Mouse (Mus musculus): ENCODE results near the gene Gtf2h3. TPM values are rescaled to one million over a fixed set of nuclear protein-coding genes. Genes with fewer than 3 reads are reported as not detected.
"Not testable (repeated sequence)": the region's sequence is repeated elsewhere in the genome, so short reads cannot be mapped to it uniquely, and the experiment has no call there.

The Gtf2h3 gene
- polyA plus RNA-seq, 1 experiment from 2014 or later = 40.4 TPM

DNA sequence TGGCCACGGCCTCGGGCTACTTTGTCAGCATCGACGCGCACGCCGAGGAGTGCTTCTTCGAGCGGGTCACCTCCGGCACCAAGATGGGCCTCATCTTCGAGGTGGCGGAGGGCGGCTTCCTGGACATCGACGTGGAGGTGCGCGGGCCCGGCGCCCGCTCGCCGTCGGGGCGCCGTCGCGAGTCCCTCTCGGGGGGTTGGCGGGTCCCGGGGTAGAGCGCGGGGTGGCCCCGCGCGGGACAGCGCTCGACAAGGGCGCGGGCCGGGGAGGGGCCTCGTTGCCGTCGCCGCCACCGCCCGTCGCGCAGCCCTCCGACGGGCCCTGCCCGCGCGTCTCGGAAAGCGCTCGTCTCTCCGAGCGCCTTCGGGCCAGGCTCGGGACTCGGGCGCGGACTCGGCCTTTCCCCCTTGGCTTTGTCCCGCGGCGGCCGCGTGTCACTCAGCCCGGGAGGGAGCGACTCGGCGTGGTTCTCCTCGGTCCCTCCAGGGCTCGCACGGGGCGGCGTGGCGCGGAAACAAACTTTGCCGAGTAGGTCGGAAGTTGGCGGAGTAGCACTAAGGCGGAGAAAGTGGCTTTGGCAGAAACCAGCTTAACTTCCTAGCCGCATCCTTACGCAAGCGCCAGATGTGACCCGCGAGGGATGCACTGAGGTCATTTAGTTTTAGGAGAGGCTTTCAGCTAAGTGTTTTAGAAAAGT lies 37.9 kb upstream of the Gtf2h3 start:
- Histone ChIP-seq H3K36me3 (peaks cover 30% of the 10 kb centered on the region), H3K4me2 (peak overlapping the region; percentile 84), H3K9me3 (no peaks in the 10 kb centered on the region), H3K4me3 (peak overlapping the region; percentile 87), H3K27ac (replicated peaks) (peak overlapping the region; percentile 86), H3K4me1 (replicated peaks) (peaks cover 21% of the 10 kb centered on the region), H3K27me3 (no peaks in the 10 kb centered on the region), H3K9ac (peak overlapping the region; percentile 88)
- ATAC-seq (ENCODE audit: low read depth) = peak; percentile 78
- WGBS = under 1% methylated on average over 81 of the region's 89 CpGs

DNA sequence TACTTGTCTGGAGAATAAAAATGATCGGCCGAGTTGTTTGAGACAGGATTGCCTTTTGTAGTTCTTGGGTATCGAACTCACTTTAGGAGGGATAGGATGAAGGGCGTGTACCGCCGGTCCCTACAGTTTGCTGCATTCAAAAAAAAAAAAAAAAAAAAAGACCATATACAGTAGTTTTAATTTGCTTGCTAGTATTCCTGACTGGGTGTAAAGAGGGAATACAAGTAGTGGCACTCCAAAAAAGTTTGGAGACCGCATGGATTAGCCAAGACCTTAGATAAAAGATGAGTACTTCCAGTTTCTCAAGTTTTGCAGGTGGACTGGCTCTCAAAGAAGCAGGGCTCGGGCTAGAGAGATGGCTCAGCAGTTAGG lies 37.4 kb upstream of the Gtf2h3 start:
- 17% methylated on average over 8 of the region's 8 CpGs for WGBS
- no peak for ATAC-seq (ENCODE audit: low read depth)
- peak overlapping the region; percentile 84 for H3K4me2 ChIP-seq
- peak overlapping the region; percentile 86; the same call in 1 of the 2 replicates for H3K27ac ChIP-seq (replicated peaks)
- H3K27me3 ChIP-seq = no peaks in the 10 kb centered on the region
- H3K9ac ChIP-seq = peak overlapping the region; percentile 88
- no peaks in the 10 kb centered on the region for H3K9me3 ChIP-seq
- peaks cover 19% of the 10 kb centered on the region for H3K4me1 ChIP-seq (replicated peaks)
- H3K4me3 ChIP-seq = peak overlapping the region; percentile 87
- peaks cover 35% of the 10 kb centered on the region for H3K36me3 ChIP-seq

DNA sequence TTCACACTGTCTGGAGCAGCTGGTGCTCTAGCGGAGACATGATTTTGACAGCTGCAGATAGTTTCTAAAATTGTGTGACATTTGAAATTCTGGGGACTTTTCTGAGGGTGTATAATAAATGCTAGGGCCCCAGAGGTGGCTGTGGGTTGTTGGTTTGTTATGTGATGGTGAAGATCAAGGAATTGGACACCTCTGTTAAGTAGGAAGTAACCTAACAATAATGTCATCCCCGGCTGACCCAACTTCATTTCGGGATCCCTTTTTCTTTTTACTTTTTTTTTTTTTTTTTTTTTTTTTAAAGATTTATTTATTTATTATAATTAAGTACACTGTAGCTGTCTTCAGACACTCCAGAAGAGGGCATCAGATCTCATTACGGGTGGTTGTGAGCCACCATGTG lies 28.2 kb upstream of the Gtf2h3 start:
- H3K9me3 ChIP-seq; H3K27ac ChIP-seq (replicated peaks); ATAC-seq (ENCODE audit: low read depth); H3K27me3 ChIP-seq; H3K4me3 ChIP-seq; H3K4me2 ChIP-seq; H3K9ac ChIP-seq: not testable (repeated sequence)
- H3K4me1 ChIP-seq (replicated peaks) = peaks cover 21% of the 10 kb centered on the region
- 95% methylated on average over 3 of the region's 4 CpGs for WGBS
- H3K36me3 ChIP-seq = peaks cover 47% of the 10 kb centered on the region

DNA sequence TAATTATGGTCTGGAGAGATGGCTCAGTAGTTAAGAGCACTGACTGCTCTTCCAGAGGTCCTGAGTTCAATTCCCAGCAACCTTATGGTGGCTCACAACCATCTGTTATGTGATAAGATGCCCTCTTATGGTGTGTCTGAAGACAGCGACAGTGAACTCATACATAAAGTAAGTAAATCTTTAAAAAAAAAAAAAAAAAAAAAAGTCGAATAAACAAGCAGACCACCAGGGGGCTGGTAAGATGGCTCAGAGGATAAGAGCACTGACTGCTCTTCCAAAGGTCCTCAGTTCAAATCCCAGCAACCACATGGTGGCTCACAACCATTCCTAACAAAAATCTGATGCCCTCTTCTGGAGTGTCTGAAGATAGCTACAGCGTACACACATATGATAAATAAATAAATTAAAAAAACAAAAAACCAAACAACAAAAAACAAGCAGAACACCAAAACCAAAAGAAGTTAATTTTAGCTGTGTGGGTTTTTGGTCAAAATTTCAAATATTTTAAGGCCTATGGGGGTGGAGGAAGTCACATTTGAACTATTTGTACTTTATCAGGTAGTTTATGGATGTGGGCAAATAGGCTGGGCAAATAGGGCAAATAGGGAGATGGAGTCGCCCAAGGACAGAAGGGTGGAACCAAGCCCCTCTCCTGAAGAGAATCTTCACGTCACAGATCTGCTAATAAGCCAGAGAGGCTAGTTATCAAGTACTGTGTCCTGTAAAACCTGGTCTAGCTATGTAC lies 27.4 kb upstream of the Gtf2h3 start:
- peak overlapping the region; percentile 87; the same call in 1 of the 2 replicates for H3K27ac ChIP-seq (replicated peaks)

DNA sequence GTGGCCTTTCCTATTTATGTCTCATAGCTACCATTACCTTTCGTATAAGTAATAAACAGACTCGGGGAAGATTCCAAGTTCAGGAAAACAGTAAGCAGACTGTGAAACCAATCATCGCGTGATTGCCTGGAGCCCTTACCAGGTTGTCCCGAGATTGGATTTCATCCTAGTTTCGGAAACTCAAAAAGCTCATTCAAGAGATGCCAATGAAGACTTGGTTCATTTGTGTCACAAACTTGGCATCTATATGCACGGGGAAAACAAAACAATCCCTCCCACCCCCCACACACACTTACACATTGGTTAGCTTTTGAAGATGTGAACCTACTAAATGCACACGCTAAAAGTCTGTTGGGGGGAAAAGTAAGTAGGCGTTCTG lies 26.9 kb upstream of the Gtf2h3 start:
- peak; percentile 5; the same call in 1 of the 2 replicates for ATAC-seq (ENCODE audit: low read depth)
- WGBS = 13% methylated on average over 9 of the region's 9 CpGs
- H3K36me3 ChIP-seq = peaks cover 47% of the 10 kb centered on the region

More for the DNA sequence above, 27.4 kb upstream of the Gtf2h3 start:
- not testable (repeated sequence) for ATAC-seq (ENCODE audit: low read depth); H3K9me3 ChIP-seq; H3K27me3 ChIP-seq
- H3K4me3 ChIP-seq = peak overlapping the region; percentile 90
- 37% methylated on average over 5 of the region's 5 CpGs for WGBS
- H3K4me1 ChIP-seq (replicated peaks) = peaks cover 21% of the 10 kb centered on the region
- peaks cover 47% of the 10 kb centered on the region for H3K36me3 ChIP-seq
- peak overlapping the region; percentile 84 for H3K9ac ChIP-seq
- H3K4me2 ChIP-seq = peak overlapping the region; percentile 72

DNA sequence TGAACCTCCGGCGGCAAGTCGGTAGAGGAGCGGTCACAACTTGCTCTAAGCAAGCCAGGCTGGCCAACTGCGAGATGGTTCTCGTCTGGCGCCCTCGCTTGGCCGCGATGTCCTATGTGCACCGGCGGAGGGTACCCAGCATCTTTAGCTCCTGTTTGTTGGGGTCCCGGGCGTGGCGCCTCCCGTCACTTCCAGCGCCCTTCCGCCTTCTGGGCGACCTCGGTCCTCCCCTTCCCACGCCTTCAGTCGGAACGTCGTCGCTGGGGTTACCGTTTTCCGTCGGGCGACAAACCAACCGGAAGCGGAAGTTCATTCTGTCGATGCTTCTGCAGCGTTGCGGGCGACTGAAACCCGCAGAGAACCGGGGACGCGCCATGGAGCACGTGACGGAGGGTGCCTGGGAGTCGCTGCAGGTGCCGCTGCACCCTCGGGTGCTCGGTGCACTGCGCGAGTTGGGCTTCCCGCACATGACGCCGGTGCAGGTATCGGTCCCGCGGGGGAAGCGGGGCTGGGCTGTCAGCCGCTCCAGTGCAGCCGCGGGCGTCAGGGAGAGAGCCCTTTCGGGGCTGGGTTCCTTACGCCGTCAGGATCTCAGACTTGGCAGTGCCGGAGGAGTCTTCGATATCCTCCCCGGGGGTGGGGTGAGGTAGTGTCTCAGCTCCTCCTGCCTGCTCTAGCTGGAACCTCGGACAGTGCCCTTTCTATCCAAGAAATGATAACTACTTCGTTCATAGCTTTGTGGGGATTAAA lies 26.2 kb upstream of the Gtf2h3 start, which contains the start of gene Ddx55:
TSS of gene Ddx55 (plus strand) at position 307 of the 750 bp plus-strand sequence.
- Histone ChIP-seq H3K4me2 (peak within 1 kb of the TSS; percentile 72), H3K4me1 (replicated peaks) (peaks cover 21% of the 10 kb centered on the region), H3K27ac (replicated peaks) (peak within 1 kb of the TSS; percentile 87), H3K4me3 (peak within 1 kb of the TSS; percentile 90), H3K27me3 (no peaks in the 10 kb centered on the region), H3K9me3 (no peaks in the 10 kb centered on the region), H3K36me3 (peaks cover 46% of the 10 kb centered on the region), H3K9ac (peak within 1 kb of the TSS; percentile 84)
- under 1% methylated on average over 66 of the region's 66 CpGs for WGBS
- ATAC-seq (ENCODE audit: low read depth) = peak; percentile 82

More for the DNA sequence above, 26.9 kb upstream of the Gtf2h3 start:
- H3K4me1 ChIP-seq (replicated peaks) = peaks cover 21% of the 10 kb centered on the region
- H3K9me3 ChIP-seq = no peaks in the 10 kb centered on the region
- peak overlapping the region; percentile 90 for H3K4me3 ChIP-seq
- H3K27ac ChIP-seq (replicated peaks) = peak overlapping the region; percentile 87
- H3K4me2 ChIP-seq = peak overlapping the region; percentile 72
- H3K9ac ChIP-seq = peak overlapping the region; percentile 84
- no peaks in the 10 kb centered on the region for H3K27me3 ChIP-seq

DNA sequence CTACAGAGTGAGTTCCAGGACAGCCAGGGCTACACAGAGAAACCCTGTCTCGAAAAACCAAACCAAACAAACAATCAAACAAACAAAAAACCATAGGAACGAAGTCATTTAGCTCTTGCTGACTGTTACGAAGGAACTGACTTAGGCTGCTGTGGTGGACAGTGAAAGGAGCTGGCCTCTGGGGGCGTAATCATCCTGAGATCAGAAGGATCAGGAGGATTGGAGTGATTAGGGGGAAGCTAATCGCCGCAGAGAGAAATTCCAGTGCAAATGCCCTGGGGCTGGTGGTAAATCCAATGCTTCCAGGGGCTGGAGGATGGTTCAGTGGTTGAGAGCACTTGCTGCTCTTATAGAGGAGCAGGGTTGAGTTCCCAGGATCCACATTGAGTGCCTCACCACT lies 25.3 kb upstream of the Gtf2h3 start:
- Histone ChIP-seq H3K4me1 (replicated peaks) (peaks cover 21% of the 10 kb centered on the region), H3K4me3 (peak overlapping the region; percentile 90), H3K9ac (peak overlapping the region; percentile 84), H3K27me3 (no peaks in the 10 kb centered on the region), H3K9me3 (no peaks in the 10 kb centered on the region), H3K36me3 (peaks cover 46% of the 10 kb centered on the region), H3K4me2 (peak overlapping the region; percentile 72), H3K27ac (replicated peaks) (no peak overlapping the region)
- ATAC-seq (ENCODE audit: low read depth) = no peak
- WGBS = 78% methylated on average over 6 of the region's 6 CpGs

DNA sequence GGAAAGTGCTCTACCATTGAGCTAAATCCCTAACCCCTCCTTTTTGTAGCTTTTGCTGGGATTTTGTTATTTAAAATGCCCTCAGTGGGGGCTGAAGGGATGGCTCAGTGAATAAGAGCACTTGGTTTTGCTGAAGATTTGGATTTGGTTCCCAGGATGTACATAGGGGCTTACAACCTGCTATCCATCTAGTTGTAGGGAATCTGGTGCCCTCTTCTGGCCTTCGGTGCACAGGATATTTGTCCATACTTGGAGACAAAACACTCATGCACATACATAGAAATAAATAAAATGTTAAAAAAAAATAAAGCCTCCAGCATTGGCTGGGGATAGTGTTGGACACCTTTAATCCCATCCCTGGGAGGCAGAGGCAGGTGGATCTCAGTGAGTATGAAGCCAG lies 23.8 kb upstream of the Gtf2h3 start:
- Histone ChIP-seq H3K9ac (no peak overlapping the region), H3K4me1 (replicated peaks) (peaks cover 21% of the 10 kb centered on the region), H3K4me2 (no peak overlapping the region), H3K4me3 (no peak overlapping the region), H3K27ac (replicated peaks) (no peak overlapping the region), H3K36me3 (peaks cover 58% of the 10 kb centered on the region), H3K27me3 (no peaks in the 10 kb centered on the region), H3K9me3 (no peaks in the 10 kb centered on the region)
- no peak for ATAC-seq (ENCODE audit: low read depth)
- 85% methylated on average over 1 of the region's 1 CpGs for WGBS

DNA sequence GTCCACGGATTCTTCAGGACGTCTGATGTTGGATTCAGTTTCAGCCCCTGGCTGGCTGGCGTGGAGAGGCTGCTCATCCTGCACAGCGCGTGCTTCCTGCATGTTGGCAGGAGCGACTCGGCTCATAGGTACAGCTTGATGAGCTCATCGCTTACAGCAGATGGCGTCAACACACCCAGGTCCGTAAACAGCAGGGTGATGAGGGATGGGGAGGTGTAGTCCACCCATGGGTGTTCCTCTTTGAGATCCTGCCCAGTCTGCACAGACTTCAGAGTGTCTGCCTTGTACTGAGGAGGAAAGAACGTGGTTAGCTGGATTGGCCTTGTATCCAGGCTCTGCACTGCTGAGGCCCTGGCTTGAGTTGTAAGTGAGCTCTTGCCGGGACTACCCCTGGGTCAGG lies 7.9 kb upstream of the Gtf2h3 start:
- Histone ChIP-seq H3K9ac (no peak overlapping the region), H3K27me3 (no peaks in the 10 kb centered on the region), H3K9me3 (no peaks in the 10 kb centered on the region), H3K4me3 (no peak overlapping the region), H3K4me1 (replicated peaks) (no peaks in the 10 kb centered on the region), H3K36me3 (peaks cover 99% of the 10 kb centered on the region), H3K27ac (replicated peaks) (no peak overlapping the region), H3K4me2 (no peak overlapping the region)
- ATAC-seq (ENCODE audit: low read depth) = no peak
- 86% methylated on average over 12 of the region's 12 CpGs for WGBS

DNA sequence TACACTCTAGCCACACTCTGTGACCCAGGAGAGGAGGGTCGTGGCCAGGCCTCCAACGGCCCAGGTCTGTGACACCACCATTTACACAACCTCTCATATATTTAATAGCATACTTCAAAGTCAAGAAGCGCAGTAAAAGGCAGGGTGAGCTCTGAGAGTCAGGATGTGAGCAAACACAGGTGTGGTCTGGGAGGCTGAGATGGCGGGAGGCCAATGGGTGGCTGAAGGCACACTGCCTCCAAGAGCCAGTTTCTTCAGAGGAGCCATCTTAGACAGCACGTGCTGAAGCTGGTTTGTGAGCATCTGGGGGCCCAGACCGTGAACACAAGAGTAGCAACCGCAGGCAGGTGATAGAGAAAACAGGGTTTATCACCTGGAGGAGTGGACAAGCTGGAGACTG lies 3.5 kb upstream of the Gtf2h3 start:
- Histone ChIP-seq H3K36me3 (peaks cover 71% of the 10 kb centered on the region), H3K4me1 (replicated peaks) (peaks cover 24% of the 10 kb centered on the region), H3K9me3 (no peaks in the 10 kb centered on the region), H3K4me3 (no peak overlapping the region), H3K27ac (replicated peaks) (no peak overlapping the region), H3K9ac (no peak overlapping the region), H3K27me3 (no peaks in the 10 kb centered on the region), H3K4me2 (no peak overlapping the region)
- no peak for ATAC-seq (ENCODE audit: low read depth)
- 96% methylated on average over 7 of the region's 7 CpGs for WGBS

DNA sequence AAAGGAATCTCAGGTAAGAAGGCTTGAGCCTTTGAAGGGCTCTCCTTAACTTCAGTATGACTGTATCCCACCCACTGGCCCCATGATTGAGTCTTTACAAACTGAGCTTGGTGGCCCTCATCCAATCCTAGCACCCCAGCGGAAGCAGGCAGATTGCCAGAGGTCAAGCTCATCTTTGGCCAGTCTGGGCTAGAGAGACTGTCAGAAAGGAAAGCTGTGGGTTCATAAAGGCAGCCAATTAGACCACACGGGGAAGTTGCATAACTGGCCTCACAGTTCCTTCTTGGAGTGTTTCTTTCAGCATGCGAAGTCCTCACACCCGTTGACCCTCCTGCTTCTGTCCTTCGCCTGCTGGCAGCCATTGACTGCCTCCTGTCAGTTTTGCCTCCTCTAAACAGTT lies 3.6 kb downstream of the Gtf2h3 start:
- H3K36me3 ChIP-seq = peaks cover 52% of the 10 kb centered on the region

DNA sequence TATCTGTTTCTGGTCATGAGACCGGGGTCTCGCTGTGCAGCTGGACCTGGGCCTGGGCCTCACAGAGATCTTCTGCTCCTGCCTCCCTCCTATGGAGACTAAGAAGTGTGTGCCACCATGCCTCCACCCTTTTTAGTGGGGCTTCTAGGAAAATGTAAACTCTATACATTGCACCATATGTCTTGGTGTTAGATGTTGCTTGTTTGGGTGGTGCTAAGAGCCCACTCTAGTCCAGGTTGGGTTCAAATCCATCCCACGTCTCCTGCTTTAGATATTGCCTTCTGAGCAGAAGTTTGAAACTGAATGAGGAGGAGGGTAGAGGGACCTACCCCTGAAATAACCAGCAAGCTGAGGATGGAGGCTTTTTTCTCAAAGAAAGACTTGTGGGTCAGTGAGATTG lies 13.8 kb downstream of the Gtf2h3 start:
- H3K4me3 ChIP-seq = no peak overlapping the region
- WGBS = 94% methylated on average over 3 of the region's 3 CpGs

More for the DNA sequence above, 3.6 kb downstream of the Gtf2h3 start:
- no peak overlapping the region for H3K9ac ChIP-seq
- H3K9me3 ChIP-seq = no peaks in the 10 kb centered on the region
- no peak overlapping the region for H3K4me2 ChIP-seq
- H3K27ac ChIP-seq (replicated peaks) = no peak overlapping the region
- H3K4me3 ChIP-seq = no peak overlapping the region
- peaks cover 31% of the 10 kb centered on the region for H3K4me1 ChIP-seq (replicated peaks)
- 91% methylated on average over 5 of the region's 5 CpGs for WGBS
- no peak for ATAC-seq (ENCODE audit: low read depth)
- H3K27me3 ChIP-seq = no peaks in the 10 kb centered on the region

More for the DNA sequence above, 13.8 kb downstream of the Gtf2h3 start:
- Histone ChIP-seq H3K27ac (replicated peaks) (no peak overlapping the region), H3K9ac (no peak overlapping the region), H3K4me1 (replicated peaks) (no peaks in the 10 kb centered on the region), H3K9me3 (no peaks in the 10 kb centered on the region), H3K4me2 (no peak overlapping the region), H3K27me3 (no peaks in the 10 kb centered on the region), H3K36me3 (peaks cover 85% of the 10 kb centered on the region)
- ATAC-seq (ENCODE audit: low read depth) = no peak
